Mouse (Mus musculus) megakaryocyte progenitor cell, adult 5-6 weeks (primary cell): ENCODE data around the gene Tmem62. TPM values are rescaled to one million over a fixed set of nuclear protein-coding genes. Genes with fewer than 3 reads are reported as not detected.
"Not testable (repeated sequence)": the region's sequence is repeated elsewhere in the genome, so short reads cannot be mapped to it uniquely, and the experiment has no call there.

Experiments
- ATAC-seq: replicated peaks from 2 replicates; pipeline ENCODE4 v1.8.0; 2016; ENCODE audit warnings: mild to moderate bottlenecking, moderate TSS enrichment, inconsistent platforms; ENCODE audit not compliant: poor library complexity
- total RNA-seq, 2 experiments: library from RNA; stranded (forward) in 1 of 2; stranded (reverse) in 1 of 2; fragments of 157-497, 149-512 nt in 1 of 2; fragments of 200-1000 nt in 1 of 2; gene quantifications; 2 replicates each; pipeline versions ENCODE4 v1.2.3 to v1.2.4; 2015 to 2017

Tmem62 gene
- total RNA-seq, 2 experiments from 2014 or later, result 4.2 to 6.4 TPM

GRCm38 (mm10) chr2:120991196-120991595 is 14.4 kb downstream of the Tmem62 start:
- 0 out of 2 replicates have a peak, but pooled peaks have one; percentile 42 for ATAC-seq

GRCm38 (mm10) chr2:120996607-120997006 is 19.8 kb downstream of the Tmem62 start:
- ATAC-seq, result not testable (repeated sequence)

- peak; percentile 83 for ATAC-seq
These were observed 22.0 kb downstream of the Tmem62 start for GRCm38 (mm10) chr2:120998863-120999262.

GRCm38 (mm10) chr2:121003586-121003985 is 26.8 kb downstream of the Tmem62 start:
- peak; percentile 53 for ATAC-seq

GRCm38 (mm10) chr2:121004018-121004811 is 27.4 kb downstream of the Tmem62 start:
- ATAC-seq, result no peak

- ATAC-seq, result no peak
These were observed 30.2 kb downstream of the Tmem62 start for GRCm38 (mm10) chr2:121006986-121007385.

- peak; percentile 98 for ATAC-seq
These were observed 31.3 kb downstream of the Tmem62 start, which contains the start of gene Ccndbp1 for GRCm38 (mm10) chr2:121007925-121008663. Gene Ccndbp1 (plus strand): TSS chr2:121008403.

GRCm38 (mm10) chr2:121008664-121009007 is 31.8 kb downstream of the Tmem62 start:
- peak; percentile 11; the same call in 1 of the 2 replicates for ATAC-seq

GRCm38 (mm10) chr2:121009071-121009677 is 32.4 kb downstream of the Tmem62 start:
- no peak for ATAC-seq

GRCm38 (mm10) chr2:121012676-121013075 is 35.9 kb downstream of the Tmem62 start:
- no peak for ATAC-seq

- no peak for ATAC-seq
These were observed 38.7 kb downstream of the Tmem62 start for GRCm38 (mm10) chr2:121015507-121015906.

- no peak for ATAC-seq
These were observed 39.4 kb downstream of the Tmem62 start for GRCm38 (mm10) chr2:121016226-121016625.

GRCm38 (mm10) chr2:121017151-121017550 is 40.3 kb downstream of the Tmem62 start:
- ATAC-seq, result no peak

GRCm38 (mm10) chr2:121022918-121023317 is 46.1 kb downstream of the Tmem62 start:
- no peak for ATAC-seq

GRCm38 (mm10) chr2:121036733-121037341 is 60.0 kb downstream of the Tmem62 start, which contains the start of gene Epb42:
Gene Epb42 (minus strand): TSS chr2:121037072.
- peak; percentile 93 for ATAC-seq

GRCm38 (mm10) chr2:121038851-121039250 is 62.0 kb downstream of the Tmem62 start:
- not testable (repeated sequence) for ATAC-seq

GRCm38 (mm10) chr2:121039382-121039781 is 62.6 kb downstream of the Tmem62 start:
- ATAC-seq, result no peak

GRCm38 (mm10) chr2:121041098-121041497 is 64.3 kb downstream of the Tmem62 start:
- peak; percentile 49 for ATAC-seq

- no peak for ATAC-seq
These were observed 68.8 kb downstream of the Tmem62 start for GRCm38 (mm10) chr2:121045653-121046052.

- ATAC-seq, result no peak
These were observed 75.4 kb downstream of the Tmem62 start for GRCm38 (mm10) chr2:121052176-121052575.

GRCm38 (mm10) chr2:121054060-121054459 is 77.2 kb downstream of the Tmem62 start:
- ATAC-seq, result peak; percentile 52; the same call in 1 of the 2 replicates
